Comparison of ENCODE assay signal across 8 mouse cellular contexts in genomic region chr19:46303251-46304215, GRCm38 (mm10). TPM values are rescaled to one million over a fixed set of nuclear protein-coding genes. Genes with fewer than 3 reads are reported as not detected.
DNase-seq lines count a peak whose midpoint lies in the region; ATAC-seq and TF ChIP-seq lines count a peak whose summit lies in the region.

No protein-coding gene starts in this region.

- H3K36me3 ChIP-seq in embryonic facial prominence, embryonic 14.5 days (ENCODE audit: control insufficient read depth, insufficient read depth, low read length), result 0 out of 2 replicates have a peak, but pooled peaks cover 2% of the 10 kb centered on the region
- no peaks in the 10 kb centered on the region for H3K36me3 ChIP-seq in hindbrain, embryonic 15.5 days
- H3K36me3 ChIP-seq in midbrain, embryonic 15.5 days (replicated peaks), result no peaks in the 10 kb centered on the region

- no peak for DNase-seq in left cerebral cortex, adult 2 months (ENCODE audit: extremely low spot score in 1 of 2, low spot score in 2 of 2)
- no peak for DNase-seq in left cerebral cortex, postnatal 4 days
- no peak for DNase-seq in embryonic facial prominence, embryonic 14.5 days (ENCODE audit: low spot score)
- DNase-seq in adipocyte (ENCODE audit: low spot score), result no peak
- DNase-seq in left cerebral cortex, adult 18-20 months (ENCODE audit: low spot score in 2 of 2), result no peak
- DNase-seq in ovary, postnatal 14 days (ENCODE audit: low spot score), result no peak

- H3K27me3 ChIP-seq in embryonic facial prominence, embryonic 14.5 days (replicated peaks; ENCODE audit: control insufficient read depth, insufficient read depth, low read length), result peaks cover 9% of the 10 kb centered on the region
- H3K27me3 ChIP-seq in hindbrain, embryonic 15.5 days, result peaks cover 25% of the 10 kb centered on the region
- H3K27me3 ChIP-seq in midbrain, embryonic 15.5 days (replicated peaks), result peaks cover 34% of the 10 kb centered on the region

- peak overlapping the region; percentile 72 for H3K9ac ChIP-seq in embryonic facial prominence, embryonic 14.5 days (ENCODE audit: low read depth, low read length)
- H3K9ac ChIP-seq in hindbrain, embryonic 15.5 days, result 0 out of 2 replicates have a peak overlapping the region, but pooled peaks have one; percentile 42
- H3K9ac ChIP-seq in midbrain, embryonic 15.5 days, result 0 out of 2 replicates have a peak overlapping the region, but pooled peaks have one; percentile 28

- H3K4me1 ChIP-seq in embryonic facial prominence, embryonic 14.5 days (ENCODE audit: control insufficient read depth, insufficient read depth, low read length), result peaks cover 5% of the 10 kb centered on the region
- H3K4me1 ChIP-seq in hindbrain, embryonic 15.5 days (replicated peaks), result peaks cover 17% of the 10 kb centered on the region
- H3K4me1 ChIP-seq in midbrain, embryonic 15.5 days, result peaks cover 23% of the 10 kb centered on the region

- H3K9me3 ChIP-seq in embryonic facial prominence, embryonic 14.5 days (ENCODE audit: control insufficient read depth, low read length), result no peaks in the 10 kb centered on the region
- H3K9me3 ChIP-seq in hindbrain, embryonic 15.5 days, result no peaks in the 10 kb centered on the region
- no peaks in the 10 kb centered on the region for H3K9me3 ChIP-seq in midbrain, embryonic 15.5 days

- intact Hi-C loops in left cerebral cortex, adult 2 months (cut with DNase I), result loop anchor here (1.0 to 5.0 kb wide), 3 partner anchors 27 to 149 kb away; no protein-coding TSS in a partner anchor
- intact Hi-C loops in left cerebral cortex, postnatal 4 days (cut with DNase I), result no loop called here

- H3K27ac ChIP-seq in left cerebral cortex, adult 2 months, result no peak overlapping the region; the same call in 1 of the 2 replicates
- no peak overlapping the region for H3K27ac ChIP-seq in embryonic facial prominence, embryonic 14.5 days (replicated peaks; ENCODE audit: low read depth, low read length)
- H3K27ac ChIP-seq in hindbrain, embryonic 15.5 days (replicated peaks), result no peak overlapping the region
- H3K27ac ChIP-seq in midbrain, embryonic 15.5 days, result peak overlapping the region; percentile 60; the same call in 1 of the 2 replicates

- no peak for TF ChIP-seq CTCF in left cerebral cortex, adult 2 months (IDR thresholded peaks at IDR 0.05)

- WGBS in embryonic facial prominence, embryonic 14.5 days, result 54% methylated on average over 18 of the region's 18 CpGs
- 56% methylated on average over 18 of the region's 18 CpGs for WGBS in hindbrain, embryonic 15.5 days
- 55% methylated on average over 18 of the region's 18 CpGs for WGBS in midbrain, embryonic 15.5 days

- no peak for ATAC-seq in embryonic facial prominence, embryonic 14.5 days (ENCODE audit: low read depth)
- no peak for ATAC-seq in hindbrain, embryonic 15.5 days (ENCODE audit: low FRiP score, low read depth)
- no peak for ATAC-seq in midbrain, embryonic 15.5 days (replicated peaks)

- peak overlapping the region; percentile 65 for H3K4me3 ChIP-seq in left cerebral cortex, adult 2 months
- H3K4me3 ChIP-seq in embryonic facial prominence, embryonic 14.5 days (ENCODE audit: low read depth, low read length), result peak overlapping the region; percentile 72
- peak overlapping the region; percentile 50 for H3K4me3 ChIP-seq in hindbrain, embryonic 15.5 days
- H3K4me3 ChIP-seq in midbrain, embryonic 15.5 days, result peak overlapping the region; percentile 47

- H3K4me2 ChIP-seq in embryonic facial prominence, embryonic 14.5 days (ENCODE audit: low read depth, low read length), result peak overlapping the region; percentile 96
- peak overlapping the region; percentile 97 for H3K4me2 ChIP-seq in hindbrain, embryonic 15.5 days
- peak overlapping the region; percentile 96 for H3K4me2 ChIP-seq in midbrain, embryonic 15.5 days

RNA-seq across cellular contexts. Expression of gene Nfkb2, which starts 0.6 kb away (rescaled TPM):
- total RNA-seq in left cerebral cortex, adult 2 months (2021), result 1 to 10 TPM; 2.9 to 3.3 TPM
- 1 to 10 TPM; 2.5 to 2.8 TPM for total RNA-seq in left cerebral cortex, postnatal 4 days (2021)
- polyA plus RNA-seq in embryonic facial prominence, embryonic 14.5 days (2014; fragmentation: Nextera tagmentation; extraction: Ambion mirVana), result 10.7 and 11.6 TPM in 2 replicates
- polyA plus RNA-seq in hindbrain, embryonic 15.5 days (2015; fragmentation: Nextera tagmentation; extraction: Ambion mirVana), result 2.8 and 3.3 TPM in 2 replicates
- polyA plus RNA-seq in midbrain, embryonic 15.5 days (2015; fragmentation: Nextera tagmentation; extraction: Ambion mirVana), result 2.3 and 2.7 TPM in 2 replicates
- total RNA-seq in left cerebral cortex, adult 18-20 months (2021), result 1 to 10 TPM; 1.9 to 2.1 TPM

RNA-seq across cellular contexts. Expression of gene Psd, which starts 23.4 kb away (rescaled TPM):
- 100 to 1,000 TPM; 605 to 647 TPM for total RNA-seq in left cerebral cortex, adult 2 months (2021)
- total RNA-seq in left cerebral cortex, postnatal 4 days (2021), result 100 to 1,000 TPM; 670 to 671 TPM
- 5.8 and 8.6 TPM in 2 replicates for polyA plus RNA-seq in embryonic facial prominence, embryonic 14.5 days (2014; fragmentation: Nextera tagmentation; extraction: Ambion mirVana)
- 119 and 145 TPM in 2 replicates for polyA plus RNA-seq in hindbrain, embryonic 15.5 days (2015; fragmentation: Nextera tagmentation; extraction: Ambion mirVana)
- 146 and 148 TPM in 2 replicates for polyA plus RNA-seq in midbrain, embryonic 15.5 days (2015; fragmentation: Nextera tagmentation; extraction: Ambion mirVana)
- total RNA-seq in left cerebral cortex, adult 18-20 months (2021), result 100 to 1,000 TPM; 612 to 681 TPM

RNA-seq across cellular contexts. Expression of gene Fbxl15, which starts 24.5 kb away (rescaled TPM):
- total RNA-seq in left cerebral cortex, adult 2 months (2021), result 10 to 100 TPM; 27.0 to 29.6 TPM
- total RNA-seq in left cerebral cortex, postnatal 4 days (2021), result 10 to 100 TPM; 22.3 to 23.4 TPM
- polyA plus RNA-seq in embryonic facial prominence, embryonic 14.5 days (2014; fragmentation: Nextera tagmentation; extraction: Ambion mirVana), result 13.8 and 14.7 TPM in 2 replicates
- 47.1 and 51.8 TPM in 2 replicates for polyA plus RNA-seq in hindbrain, embryonic 15.5 days (2015; fragmentation: Nextera tagmentation; extraction: Ambion mirVana)
- polyA plus RNA-seq in midbrain, embryonic 15.5 days (2015; fragmentation: Nextera tagmentation; extraction: Ambion mirVana), result 48.2 and 54.8 TPM in 2 replicates
- 10 to 100 TPM; 30.0 to 31.1 TPM for total RNA-seq in left cerebral cortex, adult 18-20 months (2021)

RNA-seq across cellular contexts. Expression of gene Cuedc2, which starts 35.0 kb away (rescaled TPM):
- 100 to 1,000 TPM; 188 to 196 TPM for total RNA-seq in left cerebral cortex, adult 2 months (2021)
- total RNA-seq in left cerebral cortex, postnatal 4 days (2021), result 100 to 1,000 TPM; 221 to 222 TPM
- 174 and 184 TPM in 2 replicates for polyA plus RNA-seq in embryonic facial prominence, embryonic 14.5 days (2014; fragmentation: Nextera tagmentation; extraction: Ambion mirVana)
- polyA plus RNA-seq in hindbrain, embryonic 15.5 days (2015; fragmentation: Nextera tagmentation; extraction: Ambion mirVana), result 336 and 347 TPM in 2 replicates
- polyA plus RNA-seq in midbrain, embryonic 15.5 days (2015; fragmentation: Nextera tagmentation; extraction: Ambion mirVana), result 340 and 347 TPM in 2 replicates
- 100 to 1,000 TPM; 199 to 202 TPM for total RNA-seq in left cerebral cortex, adult 18-20 months (2021)

RNA-seq across cellular contexts. Expression of gene Mfsd13a, which starts 37.4 kb away (rescaled TPM):
- total RNA-seq in left cerebral cortex, adult 2 months (2021), result 10 to 100 TPM; 25.5 to 25.9 TPM
- total RNA-seq in left cerebral cortex, postnatal 4 days (2021), result 10 to 100 TPM; 16.8 to 18.3 TPM
- polyA plus RNA-seq in embryonic facial prominence, embryonic 14.5 days (2014; fragmentation: Nextera tagmentation; extraction: Ambion mirVana), result 3.7 and 4.6 TPM in 2 replicates
- 12.3 and 12.5 TPM in 2 replicates for polyA plus RNA-seq in hindbrain, embryonic 15.5 days (2015; fragmentation: Nextera tagmentation; extraction: Ambion mirVana)
- polyA plus RNA-seq in midbrain, embryonic 15.5 days (2015; fragmentation: Nextera tagmentation; extraction: Ambion mirVana), result 11.1 and 11.7 TPM in 2 replicates
- total RNA-seq in left cerebral cortex, adult 18-20 months (2021), result 10 to 100 TPM; 22.7 to 26.4 TPM
